Mouse (Mus musculus) urinary bladder, postnatal 36 days (tissue): ENCODE measurements around the gene Vmn2r107.

ENCODE experiments used
- DNase-seq, 2 experiments: peaks; one replicate each; pipeline ENCODE4 v3.0.0; 2022; ENCODE audit warnings: low spot score in 2 of 2, mixed read lengths in 1 of 2

The Vmn2r107 gene

DNA sequence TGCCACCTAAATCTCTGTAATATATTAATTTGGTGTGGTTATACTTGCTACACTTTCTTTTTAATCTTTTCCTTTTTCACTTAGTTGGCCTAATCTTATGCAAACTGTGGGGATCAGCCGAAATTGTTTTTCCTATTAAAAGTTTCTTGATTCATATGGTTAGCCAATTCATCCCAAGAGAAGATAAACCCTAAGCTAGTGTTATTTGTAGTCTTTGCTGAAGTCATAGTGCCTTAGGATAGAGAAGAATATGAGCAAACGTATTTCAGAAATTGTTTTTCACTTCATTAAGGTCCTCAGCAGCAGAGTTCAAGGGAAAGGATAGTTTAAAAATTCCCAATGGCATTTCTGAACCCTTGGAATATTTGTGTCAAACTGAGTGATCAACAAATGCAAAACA, at the start of gene Vmn2r107:
Gene Vmn2r107, plus strand, starts transcription at position 301 of the 400 bp plus-strand sequence.
- DNase-seq = no peak

- no peak for DNase-seq
Measured at GRCm38 (mm10) chr17:20305790-20306189, 39.3 kb upstream of the Vmn2r107 start.

GRCm38 (mm10) chr17:20399105-20399504, 54.1 kb downstream of the Vmn2r107 start:
- no peak for DNase-seq

GRCm38 (mm10) chr17:20413846-20414245, 68.8 kb downstream of the Vmn2r107 start, which contains the start of gene Vmn1r224:
Gene Vmn1r224, plus strand, starts transcription at chr17:20414146.
- DNase-seq = no peak
